Mouse (Mus musculus): ENCODE measurements at regions not wholly inside any gene's neighbourhood (a gene's known extent, or its start where the extent isn't known, plus 50 kb on each side); places are given as distances from the start of the nearest gene placed in this dataset.

GRCm38 (mm10) chr19:15160641-15161040 lies 562.8 kb upstream of the Tle4 start:
- intact Hi-C loops (cut with DNase I): no loop called here
- WGBS: 52% methylated on average over 3 of the region's 3 CpGs
- Histone ChIP-seq H3K4me3 (no peak overlapping the region), H3K36me3 (ENCODE audit: control insufficient read depth, insufficient read depth, low read length) (no peaks in the 10 kb centered on the region), H3K9ac (ENCODE audit: low read depth, low read length) (no peak overlapping the region), H3K79me2 (replicated peaks; ENCODE audit: control insufficient read depth, insufficient read depth, low read length) (no peaks in the 10 kb centered on the region), H3K27me3 (ENCODE audit: control insufficient read depth, insufficient read depth, low read length) (no peaks in the 10 kb centered on the region), H3K4me1 (ENCODE audit: control insufficient read depth, insufficient read depth, low read length) (no peaks in the 10 kb centered on the region; the same call in 1 of the 2 replicates), H3K27ac (no peak overlapping the region)
- DNase-seq: no peak
- TF ChIP-seq CTCF (IDR thresholded peaks at IDR 0.05) (no peak), POLR2A (IDR thresholded peaks at IDR 0.05; ENCODE audit: insufficient read depth, low read depth, low read length) (no peak), EP300 (IDR thresholded peaks at IDR 0.05; ENCODE audit: insufficient read depth, low read depth, low read length) (no peak)

- Histone ChIP-seq H3K36me3 (ENCODE audit: control insufficient read depth, insufficient read depth, low read length) (no peaks in the 10 kb centered on the region), H3K79me2 (replicated peaks; ENCODE audit: control insufficient read depth, insufficient read depth, low read length) (no peaks in the 10 kb centered on the region), H3K9ac (ENCODE audit: low read depth, low read length) (no peak overlapping the region), H3K27me3 (ENCODE audit: control insufficient read depth, insufficient read depth, low read length) (no peaks in the 10 kb centered on the region), H3K4me1 (ENCODE audit: control insufficient read depth, insufficient read depth, low read length) (no peaks in the 10 kb centered on the region; the same call in 1 of the 2 replicates), H3K27ac (no peak overlapping the region), H3K4me3 (no peak overlapping the region)
- WGBS: 95% methylated on average over 3 of the region's 3 CpGs
- no peak for DNase-seq
- intact Hi-C loops (cut with DNase I): no loop called here
- TF ChIP-seq EP300 (IDR thresholded peaks at IDR 0.05; ENCODE audit: insufficient read depth, low read depth, low read length) (no peak), CTCF (IDR thresholded peaks at IDR 0.05) (no peak), POLR2A (IDR thresholded peaks at IDR 0.05; ENCODE audit: insufficient read depth, low read depth, low read length) (no peak)
Measured at GRCm38 (mm10) chr19:15158653-15159052, 560.8 kb upstream of the Tle4 start.

GRCm38 (mm10) chr19:15158177-15158576 lies 560.3 kb upstream of the Tle4 start:
- intact Hi-C loops (cut with DNase I): no loop called here
- Histone ChIP-seq H3K36me3 (ENCODE audit: control insufficient read depth, insufficient read depth, low read length) (no peaks in the 10 kb centered on the region), H3K4me3 (no peak overlapping the region), H3K9ac (ENCODE audit: low read depth, low read length) (no peak overlapping the region), H3K27me3 (ENCODE audit: control insufficient read depth, insufficient read depth, low read length) (no peaks in the 10 kb centered on the region), H3K27ac (no peak overlapping the region), H3K79me2 (replicated peaks; ENCODE audit: control insufficient read depth, insufficient read depth, low read length) (no peaks in the 10 kb centered on the region), H3K4me1 (ENCODE audit: control insufficient read depth, insufficient read depth, low read length) (no peaks in the 10 kb centered on the region; the same call in 1 of the 2 replicates)
- no peak for TF ChIP-seq POLR2A (IDR thresholded peaks at IDR 0.05; ENCODE audit: insufficient read depth, low read depth, low read length)
- TF ChIP-seq CTCF (IDR thresholded peaks at IDR 0.05): no peak
- TF ChIP-seq EP300 (IDR thresholded peaks at IDR 0.05; ENCODE audit: insufficient read depth, low read depth, low read length): no peak
- 77% methylated on average over 14 of the region's 14 CpGs for WGBS
- DNase-seq: no peak

GRCm38 (mm10) chr19:15154693-15155092 lies 556.8 kb upstream of the Tle4 start:
- H3K27ac ChIP-seq: no peak overlapping the region; the same call in 1 of the 2 replicates
- no peaks in the 10 kb centered on the region; the same call in 1 of the 2 replicates for H3K4me1 ChIP-seq (ENCODE audit: control insufficient read depth, insufficient read depth, low read length)
- no peaks in the 10 kb centered on the region for H3K79me2 ChIP-seq (replicated peaks; ENCODE audit: control insufficient read depth, insufficient read depth, low read length)
- WGBS: 29% methylated on average over 2 of the region's 2 CpGs
- intact Hi-C loops (cut with DNase I): no loop called here
- no peaks in the 10 kb centered on the region for H3K27me3 ChIP-seq (ENCODE audit: control insufficient read depth, insufficient read depth, low read length)
- TF ChIP-seq POLR2A (IDR thresholded peaks at IDR 0.05; ENCODE audit: insufficient read depth, low read depth, low read length): no peak
- no peak for TF ChIP-seq CTCF (IDR thresholded peaks at IDR 0.05)
- H3K9ac ChIP-seq (ENCODE audit: low read depth, low read length): no peak overlapping the region
- DNase-seq: no peak
- no peaks in the 10 kb centered on the region for H3K36me3 ChIP-seq (ENCODE audit: control insufficient read depth, insufficient read depth, low read length)
- H3K4me3 ChIP-seq: no peak overlapping the region

GRCm38 (mm10) chr19:15146325-15146724 lies 548.5 kb upstream of the Tle4 start:
- H3K79me2 ChIP-seq (replicated peaks; ENCODE audit: control insufficient read depth, insufficient read depth, low read length): no peaks in the 10 kb centered on the region
- no peaks in the 10 kb centered on the region for H3K36me3 ChIP-seq (ENCODE audit: control insufficient read depth, insufficient read depth, low read length)
- WGBS: 60% methylated on average over 3 of the region's 3 CpGs
- H3K9ac ChIP-seq (ENCODE audit: low read depth, low read length): no peak overlapping the region
- H3K4me1 ChIP-seq (ENCODE audit: control insufficient read depth, insufficient read depth, low read length): no peaks in the 10 kb centered on the region
- H3K27me3 ChIP-seq (ENCODE audit: control insufficient read depth, insufficient read depth, low read length): no peaks in the 10 kb centered on the region
- TF ChIP-seq POLR2A (IDR thresholded peaks at IDR 0.05; ENCODE audit: insufficient read depth, low read depth, low read length) (no peak), EP300 (IDR thresholded peaks at IDR 0.05; ENCODE audit: insufficient read depth, low read depth, low read length) (no peak), CTCF (IDR thresholded peaks at IDR 0.05) (no peak)
- DNase-seq: no peak
- H3K4me3 ChIP-seq: no peak overlapping the region
- intact Hi-C loops (cut with DNase I): no loop called here
- no peak overlapping the region for H3K27ac ChIP-seq

GRCm38 (mm10) chr19:15127122-15127521 lies 529.3 kb upstream of the Tle4 start:
- intact Hi-C loops (cut with DNase I): no loop called here
- Histone ChIP-seq H3K36me3 (ENCODE audit: control insufficient read depth, insufficient read depth, low read length) (no peaks in the 10 kb centered on the region), H3K27me3 (ENCODE audit: control insufficient read depth, insufficient read depth, low read length) (no peaks in the 10 kb centered on the region), H3K9ac (ENCODE audit: low read depth, low read length) (no peak overlapping the region), H3K27ac (no peak overlapping the region), H3K4me3 (no peak overlapping the region), H3K4me1 (ENCODE audit: control insufficient read depth, insufficient read depth, low read length) (no peaks in the 10 kb centered on the region), H3K79me2 (replicated peaks; ENCODE audit: control insufficient read depth, insufficient read depth, low read length) (no peaks in the 10 kb centered on the region)
- TF ChIP-seq POLR2A (IDR thresholded peaks at IDR 0.05; ENCODE audit: insufficient read depth, low read depth, low read length) (no peak), EP300 (IDR thresholded peaks at IDR 0.05; ENCODE audit: insufficient read depth, low read depth, low read length) (no peak), CTCF (IDR thresholded peaks at IDR 0.05) (no peak)
- DNase-seq: no peak
- 35% methylated on average over 4 of the region's 4 CpGs for WGBS
